Mouse (Mus musculus) left cerebral cortex, adult 8-10 months (tissue): Measurements from ENCODE around the gene Heatr5b. TPM values are rescaled to one million over a fixed set of nuclear protein-coding genes. Genes with fewer than 3 reads are reported as not detected.

Experiments
- total RNA-seq, 4 experiments: library from RNA; stranded (reverse); gene quantifications; 2 replicates each; pipeline ENCODE4 v1.2.4; 2022

The Heatr5b gene
- total RNA-seq, 4 experiments from 2014 or later = 47.8 to 56.1 (median 53.1) TPM

Other genes with a start within 250 kb of the Heatr5b start
- 10 to 100 TPM; 77.5 to 87.3 (median 83.9) TPM for gene Strn, start 98.2 kb downstream of the Heatr5b start, total RNA-seq
- 10 to 100 TPM; 30.0 to 41.6 (median 38.7) TPM for gene Gpatch11, start 203 bp upstream of the Heatr5b start, total RNA-seq
- 10 to 100 TPM in 1 of 4 experiments, 1 to 10 TPM in 3; 5.8 to 13.6 (median 8.0) TPM for gene Eif2ak2, start 47.2 kb upstream of the Heatr5b start, total RNA-seq
- under 1 TPM in 2 of 4 experiments, not detected in 2; 0.46 to 0.68 TPM for gene Sult6b1, start 71.6 kb upstream of the Heatr5b start, total RNA-seq
- gene Cebpzos, start 81.1 kb upstream of the Heatr5b start, total RNA-seq = 10 to 100 TPM; 24.4 to 31.5 (median 28.3) TPM
- gene Cebpz, start 101.7 kb upstream of the Heatr5b start, total RNA-seq = 10 to 100 TPM; 30.0 to 33.4 (median 31.0) TPM
- 10 to 100 TPM; 47.1 to 57.8 (median 51.7) TPM for gene Ndufaf7, start 101.8 kb upstream of the Heatr5b start, total RNA-seq
- gene Prkd3, start 185.5 kb upstream of the Heatr5b start, total RNA-seq = 10 to 100 TPM; 13.2 to 14.5 (median 13.8) TPM
- gene Qpct, start 216.5 kb upstream of the Heatr5b start, total RNA-seq = 10 to 100 TPM; 10.6 to 16.3 (median 13.5) TPM